Mouse (Mus musculus) urinary bladder, postnatal 4 days (tissue): ENCODE data around the gene Auts2.
"Not testable (repeated sequence)": the region's sequence is repeated elsewhere in the genome, so short reads cannot be mapped to it uniquely, and the experiment has no call there.

Source experiments
- DNase-seq, 2 experiments: peaks; one replicate each; pipeline ENCODE4 v3.0.0; 2021 to 2022; ENCODE audit warnings: low spot score in 2 of 2

The Auts2 gene

DNA sequence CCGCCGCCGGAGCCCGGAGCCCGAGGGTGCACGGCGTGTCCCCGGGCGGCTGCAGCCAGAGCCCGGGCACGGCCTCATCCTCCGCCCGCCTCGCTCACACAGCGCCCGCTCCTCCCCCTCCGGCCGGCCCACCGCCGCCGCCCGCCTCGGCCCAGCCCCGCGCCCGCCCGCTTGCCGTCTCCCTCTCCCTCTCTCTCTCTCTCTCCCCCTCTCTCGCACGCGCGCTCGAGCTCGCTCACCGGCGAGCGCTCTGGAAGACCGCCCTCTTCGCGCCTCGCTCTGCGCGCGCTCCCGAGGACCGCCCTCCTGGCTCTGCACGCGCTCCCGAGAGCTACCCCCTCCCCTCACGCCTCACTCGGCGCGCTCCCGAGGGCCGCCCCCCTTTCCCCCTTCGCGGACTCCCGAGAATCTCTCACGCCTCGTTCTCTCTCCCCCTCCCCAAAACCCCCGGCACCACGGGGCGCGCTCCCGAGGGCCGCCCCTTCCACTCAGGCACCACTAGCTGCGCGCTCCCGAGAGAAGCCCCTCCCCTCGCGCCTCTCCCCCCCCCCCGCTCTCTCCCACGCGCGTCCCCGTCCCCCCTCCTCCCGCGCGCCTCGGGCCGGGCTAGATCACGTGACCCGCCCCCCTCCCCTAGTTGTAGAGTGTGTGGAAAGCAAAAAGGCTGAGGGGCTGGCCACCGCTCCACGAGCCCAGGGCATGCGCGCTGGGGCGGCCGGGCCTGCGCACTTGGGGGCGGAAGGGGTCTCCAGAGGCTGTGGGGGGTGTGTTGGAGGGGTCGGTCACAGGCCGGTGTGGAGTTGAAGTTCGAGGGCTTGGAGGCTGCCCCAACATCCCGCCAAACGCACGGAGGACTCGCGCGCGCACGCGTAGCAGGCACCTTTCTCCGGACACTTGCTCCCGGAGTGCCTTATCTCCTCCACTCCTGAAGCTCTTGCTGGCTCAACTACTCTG lies at the start of gene Auts2:
Gene Auts2 (minus strand): TSS at position 227 of the 954 bp plus-strand sequence.
- DNase-seq: peak; percentile 89 to 91

GRCm38 (mm10) chr5:132591721-132592695 lies 48.9 kb upstream of the Auts2 start:
- DNase-seq: no peak

GRCm38 (mm10) chr5:132579774-132580173 lies 36.6 kb upstream of the Auts2 start:
- no peak for DNase-seq

GRCm38 (mm10) chr5:132560771-132561170 lies 17.6 kb upstream of the Auts2 start:
- not testable (repeated sequence) for DNase-seq

DNA sequence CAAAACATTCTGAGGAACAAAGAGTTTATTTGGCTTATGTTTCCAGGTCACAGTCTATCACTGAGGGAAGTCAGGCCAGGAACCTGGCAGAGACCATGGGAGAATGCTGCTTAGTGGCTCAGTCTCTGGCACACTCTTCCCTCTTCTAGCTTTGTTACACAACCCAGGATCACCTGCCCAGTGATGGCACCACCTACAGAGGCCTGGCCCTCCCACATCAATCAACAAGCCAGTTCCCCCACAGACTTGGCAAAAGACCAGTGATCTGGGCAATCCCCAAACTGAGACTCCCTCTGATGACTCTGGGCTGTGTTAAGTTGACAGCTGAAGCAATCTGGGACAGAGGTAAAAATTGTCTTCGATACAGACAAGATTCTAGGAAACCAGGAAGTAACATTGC lies 2.6 kb upstream of the Auts2 start:
- DNase-seq: no peak

DNA sequence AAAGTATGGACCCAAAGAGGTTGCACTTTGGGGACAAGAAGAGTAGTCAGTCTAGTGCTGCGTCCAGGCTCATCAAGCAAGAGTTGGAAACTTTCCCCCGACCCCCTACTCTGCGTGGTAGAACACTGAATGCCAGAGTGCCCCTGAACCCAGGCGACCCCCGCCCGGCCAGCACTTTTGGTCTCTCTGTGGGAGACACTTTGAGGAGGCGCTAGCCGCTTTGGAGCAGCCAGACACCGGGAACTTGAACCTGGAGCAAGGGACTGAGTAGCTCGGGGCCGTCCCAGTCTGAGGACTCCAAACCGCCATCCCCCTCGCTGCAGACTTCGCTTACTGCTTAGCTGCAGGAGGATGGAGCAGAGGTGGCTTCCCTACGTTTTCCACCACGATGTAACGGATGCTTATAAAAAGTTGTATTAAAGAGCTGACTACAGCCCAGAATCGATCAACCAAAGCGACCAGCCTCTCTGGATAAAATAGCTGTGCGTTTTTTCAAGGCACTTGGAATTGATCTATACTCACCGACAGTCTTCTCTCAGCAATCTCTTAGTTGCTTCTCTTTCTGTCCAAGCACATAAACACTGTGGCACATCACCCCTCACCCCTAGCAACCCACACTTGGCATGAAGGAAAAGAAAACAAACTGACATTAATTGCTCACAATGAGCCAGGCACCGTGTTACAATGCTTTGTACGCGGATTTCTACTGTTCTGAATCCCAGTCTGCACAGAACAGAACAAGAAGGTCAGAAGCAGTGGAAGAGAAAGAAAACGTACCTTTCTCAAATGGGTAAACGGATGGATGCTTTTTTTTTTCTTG lies 1.2 kb upstream of the Auts2 start:
- peak in 1 of 2 experiments; percentile 30 for DNase-seq

DNA sequence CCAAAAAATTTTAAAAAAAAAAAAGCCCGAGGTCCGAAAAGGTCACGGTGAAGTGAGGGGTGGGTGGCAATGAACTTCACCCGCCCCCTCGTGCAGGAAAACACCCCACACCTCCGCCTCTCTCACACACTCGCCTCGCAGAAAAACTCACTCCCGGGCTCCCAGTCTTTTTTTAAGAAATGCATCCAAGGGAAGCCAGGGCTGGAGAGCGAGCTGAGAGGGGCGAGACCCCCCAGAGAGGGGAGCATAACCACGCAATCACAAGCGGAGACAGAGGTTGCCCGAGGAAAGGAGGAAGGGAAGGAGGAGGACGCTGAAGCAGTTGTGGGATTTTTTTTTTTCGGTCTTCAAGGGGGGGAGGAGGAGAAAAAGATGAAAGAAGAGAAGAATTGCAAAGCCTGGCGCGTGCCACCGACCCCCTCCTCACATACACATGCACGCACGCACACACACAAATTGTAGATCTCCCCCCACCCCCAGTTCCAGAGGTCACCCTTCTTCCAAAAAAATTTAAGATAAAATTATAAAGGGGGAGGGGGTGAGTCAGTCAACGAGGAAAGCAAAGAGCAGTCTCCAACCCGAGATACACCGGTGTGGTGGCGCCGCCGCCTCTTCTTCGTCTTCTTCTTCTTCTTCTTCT lies 643 bp downstream of the Auts2 start:
- peak in 1 of 2 experiments; percentile 19 for DNase-seq

- DNase-seq: no peak
Observed at GRCm38 (mm10) chr5:132541951-132542350, 1.2 kb downstream of the Auts2 start.

DNA sequence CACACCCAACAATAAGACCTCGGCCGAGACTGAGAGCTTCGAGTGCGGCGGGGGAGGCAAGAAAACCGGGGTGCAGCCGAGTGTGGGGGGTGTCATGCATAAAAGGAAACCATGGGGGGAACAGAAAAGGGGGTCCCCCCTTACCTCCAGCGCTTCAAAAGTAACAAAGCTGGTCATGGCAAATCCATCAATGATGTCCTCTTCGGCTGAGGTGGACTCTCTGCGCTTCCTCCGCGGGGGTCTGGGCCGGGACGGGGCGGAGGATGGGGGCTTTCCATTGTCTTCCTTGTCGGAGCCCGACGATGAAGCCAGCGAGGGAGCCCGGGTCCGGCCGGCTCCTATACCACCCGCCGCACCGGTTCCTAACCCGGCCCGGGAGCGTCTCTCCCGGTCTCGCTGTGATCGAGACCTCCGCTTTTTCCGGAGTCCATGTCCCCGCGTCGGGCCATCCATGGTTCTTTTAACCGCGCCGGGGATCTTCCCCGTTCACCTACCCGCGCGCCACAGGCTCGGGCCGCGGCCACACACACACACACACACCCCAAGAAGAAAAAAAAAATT lies 1.7 kb downstream of the Auts2 start:
- peak; percentile 41 to 60 for DNase-seq

DNA sequence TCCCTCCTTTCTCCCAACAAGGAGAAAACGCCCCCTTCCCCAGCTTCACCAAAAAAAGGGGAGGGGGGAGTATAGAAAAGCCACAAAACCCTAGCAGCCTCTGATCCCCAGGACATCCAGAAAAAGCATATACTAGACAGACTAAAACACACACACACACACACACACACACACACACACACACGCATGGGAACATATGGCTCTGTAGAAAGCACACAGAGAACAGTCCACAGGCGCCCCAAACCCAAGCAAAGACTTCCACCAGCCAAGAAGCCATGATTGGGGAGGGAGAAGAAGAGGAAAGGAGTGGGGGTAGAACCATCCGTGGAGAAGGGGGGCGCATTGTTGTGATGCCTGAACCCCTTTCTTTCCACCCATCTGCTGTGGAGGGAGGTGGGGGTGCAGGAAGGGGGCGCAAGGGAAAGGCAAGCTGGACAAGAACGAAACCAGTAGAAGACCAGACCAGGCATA lies 2.3 kb downstream of the Auts2 start:
- no peak for DNase-seq

DNA sequence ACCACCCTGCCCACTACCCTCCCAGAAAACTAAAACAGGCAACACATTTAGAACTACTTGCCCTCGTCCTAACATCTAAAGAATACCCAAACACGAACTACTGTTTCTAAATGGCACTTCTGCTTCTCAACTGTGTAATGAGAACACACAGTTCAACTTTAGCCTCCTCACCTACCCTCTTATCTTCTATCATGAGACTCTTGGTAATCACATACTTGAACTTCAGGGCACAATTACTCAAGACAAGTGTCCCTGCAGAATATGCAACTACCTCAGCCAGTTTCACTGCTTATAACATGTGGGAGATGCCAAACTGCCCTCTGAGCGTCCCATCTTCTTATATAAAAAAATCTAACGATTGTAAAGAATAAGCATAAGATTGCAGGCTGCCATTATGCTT lies 5.7 kb downstream of the Auts2 start:
- DNase-seq: no peak

DNA sequence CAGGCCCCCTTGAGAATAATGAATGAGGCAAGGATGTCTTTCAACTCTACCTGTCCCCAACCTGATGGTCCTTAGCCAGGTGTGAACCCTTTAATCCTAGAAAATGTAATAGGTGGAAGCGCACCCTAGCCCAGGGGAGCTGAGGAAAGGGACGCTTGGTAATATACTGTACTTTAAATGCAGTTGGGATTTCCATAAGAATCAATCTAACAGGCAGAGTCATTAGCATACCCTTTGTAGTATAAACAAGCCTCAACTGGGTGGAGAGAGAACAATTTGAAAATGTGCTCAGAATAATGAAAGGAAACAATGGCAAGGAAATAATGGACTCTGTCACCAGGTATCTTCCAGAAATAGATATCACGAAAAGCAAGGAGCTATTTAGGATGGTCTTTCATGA lies 16.7 kb downstream of the Auts2 start:
- DNase-seq: no peak

GRCm38 (mm10) chr5:132521358-132521873 lies 21.7 kb downstream of the Auts2 start:
- no peak for DNase-seq

GRCm38 (mm10) chr5:132517879-132518278 lies 25.3 kb downstream of the Auts2 start:
- no peak for DNase-seq

DNA sequence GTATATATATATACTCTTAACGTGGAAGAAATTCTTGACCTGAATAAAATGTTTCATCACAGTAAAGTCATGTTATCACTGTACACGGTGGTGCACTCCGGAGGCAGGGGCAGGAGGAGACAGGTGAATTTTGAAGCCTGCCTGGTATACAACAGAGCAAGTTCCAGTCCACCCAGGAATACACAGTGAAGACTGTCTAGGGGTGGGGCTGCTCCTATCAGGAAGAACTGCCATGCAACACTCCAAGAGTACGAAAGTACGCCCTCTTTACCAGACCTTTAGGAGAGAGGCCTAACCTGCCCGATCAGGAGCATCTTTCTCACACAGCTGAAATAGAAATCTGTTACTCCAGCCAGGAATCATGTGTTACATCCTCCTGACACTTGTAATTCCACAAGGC lies 28.6 kb downstream of the Auts2 start:
- DNase-seq: no peak

DNA sequence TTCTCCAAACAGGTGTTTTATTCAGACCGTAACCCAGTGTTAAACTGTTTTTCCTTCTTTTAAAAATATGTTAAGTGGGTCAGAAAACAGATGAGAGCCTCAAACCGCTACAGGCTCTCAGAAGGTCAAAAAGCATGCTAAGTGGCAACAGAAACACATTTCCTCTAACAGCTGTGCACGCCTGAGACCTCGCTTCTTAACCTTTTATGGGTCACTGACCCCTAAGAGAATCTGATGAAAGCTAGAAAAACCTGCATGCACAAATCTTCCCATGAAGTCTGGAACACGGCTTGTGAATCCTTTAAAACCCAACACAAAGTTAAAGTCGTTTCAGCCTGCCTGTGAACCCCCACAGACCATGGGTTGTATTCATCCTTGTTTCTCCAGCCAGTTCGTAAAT lies 29.9 kb downstream of the Auts2 start:
- no peak for DNase-seq

GRCm38 (mm10) chr5:132509464-132509885 lies 33.7 kb downstream of the Auts2 start:
- DNase-seq: no peak

- DNase-seq: no peak
Observed at GRCm38 (mm10) chr5:132504893-132505292, 38.3 kb downstream of the Auts2 start.

- no peak for DNase-seq
Observed at GRCm38 (mm10) chr5:132503431-132503830, 39.7 kb downstream of the Auts2 start.

GRCm38 (mm10) chr5:132502036-132502435 lies 41.1 kb downstream of the Auts2 start:
- DNase-seq: no peak
